Mouse (Mus musculus) v-Abl transformed pro-B cells (cell line): ENCODE data around the gene Arhgap23.

ENCODE experiments used
- in situ Hi-C, 2 experiments: fragments of 400-800 bp; cut with MboI; formaldehyde crosslinking; loops; one replicate each; pipeline ENCODE4 v1.15.1; 2025; ENCODE audit not compliant: unreplicated experiment in 2 of 2

Arhgap23 gene

DNA sequence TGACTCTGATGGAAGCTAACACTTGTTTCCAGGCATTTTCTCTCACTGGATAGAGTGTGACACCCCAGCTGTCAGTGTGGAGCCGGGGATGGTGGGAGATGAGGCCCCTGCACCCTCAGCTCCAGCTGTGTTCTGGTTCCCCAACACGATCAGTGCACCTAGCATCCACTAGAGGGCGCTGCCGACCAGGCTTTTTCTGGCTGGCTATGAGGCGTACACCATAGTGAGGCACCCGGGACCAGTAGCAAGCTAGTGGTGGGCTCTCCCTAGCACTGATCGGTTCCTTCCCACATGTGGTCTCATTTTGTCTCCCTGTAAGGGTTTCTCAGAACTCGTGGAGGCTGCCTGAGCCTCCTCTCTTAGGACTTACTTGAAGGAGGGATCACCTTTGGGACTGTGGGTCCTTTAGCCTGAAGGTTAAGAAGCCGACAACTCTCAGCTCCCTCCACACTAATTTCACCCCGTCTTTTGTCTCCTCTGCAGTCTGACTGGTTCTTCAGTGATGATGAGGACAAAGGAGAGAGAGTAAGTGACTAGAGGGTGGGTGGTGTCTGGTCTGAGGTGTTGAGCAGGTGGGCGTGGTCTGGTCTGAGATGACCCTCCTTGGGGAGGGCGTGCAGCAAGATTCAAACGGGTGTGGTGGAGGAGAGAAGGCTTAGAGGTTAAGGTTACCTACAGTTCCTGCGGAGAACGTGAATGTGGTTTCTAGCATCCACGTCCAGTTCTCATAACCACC is 74.4 kb downstream of the Arhgap23 start:
- in situ Hi-C loops = loop anchor here (5.0 kb wide), 3 partner anchors 68 to 208 kb away; partner anchors contain the start of gene Srcin1 (in 1 of the 2)

DNA sequence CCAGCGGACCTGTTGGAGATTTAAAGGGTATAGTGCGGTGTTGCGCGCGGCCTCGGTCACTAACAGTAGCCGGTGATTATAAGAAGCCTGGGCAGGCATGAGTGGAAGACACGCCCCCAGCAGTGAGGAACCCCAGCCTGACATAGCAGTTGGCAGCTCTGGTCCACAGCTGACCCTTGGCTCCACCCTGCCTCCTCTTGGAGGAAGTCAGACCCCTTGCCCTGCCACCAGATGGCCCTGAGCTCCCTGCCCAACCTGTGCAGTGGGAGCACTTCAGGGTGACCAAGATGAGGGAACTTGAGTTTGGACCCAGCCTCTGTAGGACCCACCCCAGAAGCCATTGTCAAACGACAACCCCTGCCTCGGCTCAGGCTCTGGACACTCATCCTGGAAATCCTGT is 76.3 kb downstream of the Arhgap23 start:
- in situ Hi-C loops = no loop called here

DNA sequence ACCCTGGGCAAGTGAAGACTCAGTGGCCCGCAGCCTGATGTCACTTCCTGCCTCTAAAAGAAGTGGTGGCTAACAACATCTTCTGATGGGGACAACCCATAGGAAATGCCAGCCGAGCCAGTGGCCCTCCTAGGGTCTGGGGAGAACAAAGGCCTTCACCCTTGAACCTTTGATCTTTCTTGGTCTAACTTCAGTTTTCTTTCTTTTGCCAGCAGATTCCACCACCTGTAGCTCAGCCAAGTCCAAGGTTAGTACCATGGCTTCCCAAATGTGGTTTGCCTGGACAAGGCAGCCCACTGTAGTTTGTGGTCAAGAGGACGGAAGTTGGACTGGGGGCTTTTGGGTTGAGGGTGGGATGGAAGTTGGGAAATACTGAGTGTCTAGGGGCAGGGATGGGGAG is 77.5 kb downstream of the Arhgap23 start:
- in situ Hi-C loops = no loop called here

DNA sequence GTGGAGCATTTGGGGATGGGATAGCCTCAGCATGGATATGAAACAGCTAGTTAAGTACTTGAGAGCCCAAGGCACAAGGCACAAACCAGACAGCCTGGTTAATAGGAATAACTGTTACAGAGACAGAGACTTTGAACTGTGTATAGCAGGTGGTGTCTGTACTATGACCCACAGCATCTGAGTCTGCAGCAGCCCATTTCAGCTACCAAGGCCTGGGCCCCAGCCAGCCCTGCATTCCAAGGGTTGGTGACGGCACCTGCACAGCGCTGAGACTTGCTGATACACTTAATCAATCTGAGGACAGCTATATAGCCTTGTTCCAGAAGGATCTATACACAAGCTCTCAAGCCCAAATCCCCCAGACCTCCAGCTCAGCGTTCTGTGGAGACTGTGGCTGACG is 82.2 kb downstream of the Arhgap23 start:
- in situ Hi-C loops = no loop called here

DNA sequence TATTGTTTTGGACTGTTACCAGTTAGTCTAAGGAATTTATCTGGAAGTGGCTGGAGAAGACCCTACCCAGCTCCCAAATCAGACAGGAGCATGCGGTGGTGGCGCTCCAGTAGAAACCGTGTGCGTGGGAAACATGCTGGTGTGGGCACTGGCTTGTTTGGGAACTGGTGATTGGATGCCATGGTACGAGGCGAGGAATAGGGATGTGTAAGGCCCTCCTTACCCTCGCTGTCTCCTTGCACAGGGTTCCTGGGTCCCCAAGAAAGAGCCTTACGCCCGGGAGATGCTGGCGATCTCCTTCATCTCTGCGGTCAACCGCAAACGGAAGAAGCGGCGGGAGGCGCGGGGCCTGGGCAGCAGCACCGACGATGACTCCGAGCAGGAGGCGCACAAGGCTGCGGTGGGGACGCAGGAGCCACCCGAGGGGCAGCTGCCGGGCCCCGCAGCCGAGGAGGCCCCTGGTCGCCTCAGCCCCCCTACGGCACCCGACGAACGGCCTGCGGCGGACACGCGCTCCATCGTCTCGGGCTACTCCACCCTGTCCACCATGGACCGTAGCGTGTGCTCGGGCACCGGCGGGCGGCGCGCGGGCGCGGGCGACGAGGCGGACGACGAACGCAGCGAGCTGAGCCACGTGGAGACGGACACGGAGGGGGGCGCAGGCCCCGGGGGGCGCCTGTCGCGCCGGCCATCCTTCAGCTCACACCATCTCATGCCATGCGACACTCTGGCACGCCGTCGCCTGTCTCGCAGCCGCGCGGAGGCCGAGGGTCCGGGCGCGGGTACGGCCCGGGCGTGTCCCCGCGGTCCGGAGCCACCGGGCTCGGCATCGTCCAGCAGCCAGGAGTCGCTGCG is 84.8 kb downstream of the Arhgap23 start, which contains the start of gene 4933428G20Rik:
Gene 4933428G20Rik (minus strand): TSS at position 476 of the 855 bp plus-strand sequence.
- in situ Hi-C loops = loop anchor here in 1 of 2 experiments (25.0 kb wide), 1 partner anchor 812 kb away; no protein-coding TSS in a partner anchor

DNA sequence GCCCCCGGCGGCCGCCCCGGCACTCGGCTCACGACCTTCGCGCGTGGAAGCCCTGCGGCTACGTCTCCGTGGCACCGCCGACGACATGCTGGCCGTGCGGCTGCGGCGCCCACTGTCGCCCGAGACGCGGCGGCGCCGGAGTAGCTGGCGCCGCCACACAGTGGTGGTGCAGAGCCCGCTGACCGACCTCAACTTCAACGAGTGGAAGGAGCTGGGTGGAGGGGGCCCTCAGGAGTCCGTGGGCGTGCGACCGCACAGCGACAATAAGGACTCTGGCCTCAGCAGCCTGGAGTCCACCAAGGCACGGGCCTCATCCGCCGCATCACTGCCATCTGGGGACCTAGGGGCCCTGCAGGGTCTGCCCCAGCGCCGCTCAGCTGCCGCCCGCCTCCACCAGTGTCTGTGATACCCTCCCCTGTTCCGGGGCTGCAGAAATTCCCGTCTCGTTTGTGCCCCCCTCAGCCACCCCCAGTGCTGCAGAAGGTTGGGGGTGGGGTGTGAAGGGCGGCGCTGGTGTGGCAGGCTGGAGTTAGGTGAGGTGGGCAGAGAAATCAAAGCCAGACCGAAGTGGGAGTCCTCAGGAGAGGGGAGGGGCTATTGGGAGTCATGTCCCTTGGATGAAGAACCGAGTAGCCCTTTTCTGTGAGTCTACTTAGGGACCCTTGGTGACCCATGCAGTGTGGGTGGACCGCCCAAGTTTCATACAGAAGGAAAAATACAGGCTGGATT is 85.6 kb downstream of the Arhgap23 start:
- in situ Hi-C loops = loop anchor here in 1 of 2 experiments (25.0 kb wide), 1 partner anchor 811 kb away; no protein-coding TSS in a partner anchor

DNA sequence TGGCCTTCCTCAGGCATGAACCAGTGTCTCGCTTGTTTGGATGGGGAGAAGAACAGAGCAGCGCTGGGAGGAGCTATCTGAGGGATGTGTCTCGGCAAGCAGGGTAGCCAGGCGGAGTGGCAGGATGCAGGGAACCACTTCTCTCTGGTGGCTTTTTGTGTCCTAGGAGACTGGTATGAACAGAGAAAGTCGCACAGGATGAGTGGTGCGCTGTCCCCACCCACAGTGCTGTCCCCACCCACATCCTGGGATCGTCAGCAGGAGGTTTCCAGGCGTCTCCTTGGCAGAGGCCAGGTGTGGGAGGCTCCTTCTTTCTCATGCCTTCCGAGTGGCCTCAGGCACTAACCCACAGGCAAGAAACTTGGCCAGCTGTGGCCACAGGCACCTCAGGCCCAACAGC is 87.0 kb downstream of the Arhgap23 start:
- in situ Hi-C loops = loop anchor here in 1 of 2 experiments (25.0 kb wide), 1 partner anchor 810 kb away; no protein-coding TSS in a partner anchor

DNA sequence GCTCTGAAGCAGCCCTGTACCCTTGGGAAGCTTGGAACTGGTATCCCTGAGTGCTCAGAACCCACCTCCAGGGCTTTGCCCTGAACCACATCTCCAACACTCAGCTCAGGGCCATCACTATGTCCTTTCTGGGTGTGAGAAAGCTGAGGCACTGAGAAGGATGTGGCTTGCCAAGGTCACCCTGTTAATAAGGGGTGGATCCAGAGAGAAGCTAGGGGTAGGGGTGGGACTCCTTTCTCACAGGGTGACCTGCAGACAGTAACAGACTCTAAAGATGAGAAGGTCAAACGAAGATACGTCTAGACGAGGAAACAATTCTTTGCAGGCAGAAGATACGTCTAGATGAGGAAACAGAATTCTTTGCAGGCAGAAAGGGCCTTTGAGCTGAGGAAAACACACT is 87.5 kb downstream of the Arhgap23 start:
- in situ Hi-C loops = loop anchor here in 1 of 2 experiments (25.0 kb wide), 1 partner anchor 809 kb away; no protein-coding TSS in a partner anchor

DNA sequence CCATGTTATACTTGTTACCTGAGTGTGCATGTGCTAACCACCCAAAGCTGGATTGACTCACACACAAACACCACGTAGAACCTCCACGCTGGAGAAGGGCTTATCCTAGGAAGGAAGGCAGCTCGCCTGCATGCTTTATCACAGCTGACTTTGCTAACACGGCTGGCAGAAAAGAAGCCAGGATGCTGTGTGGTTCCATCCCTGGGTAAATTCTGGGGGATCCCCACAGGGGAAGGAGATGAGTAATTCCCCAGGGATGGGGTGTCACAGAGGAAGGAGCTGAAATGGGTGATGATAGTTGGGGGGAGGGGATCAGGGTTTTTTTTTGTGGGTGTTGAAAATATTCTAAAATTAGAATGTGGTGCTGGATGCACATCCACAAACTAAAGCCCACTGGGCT is 90.5 kb downstream of the Arhgap23 start:
- in situ Hi-C loops = loop anchor here in 1 of 2 experiments (25.0 kb wide), 1 partner anchor 807 kb away; no protein-coding TSS in a partner anchor

DNA sequence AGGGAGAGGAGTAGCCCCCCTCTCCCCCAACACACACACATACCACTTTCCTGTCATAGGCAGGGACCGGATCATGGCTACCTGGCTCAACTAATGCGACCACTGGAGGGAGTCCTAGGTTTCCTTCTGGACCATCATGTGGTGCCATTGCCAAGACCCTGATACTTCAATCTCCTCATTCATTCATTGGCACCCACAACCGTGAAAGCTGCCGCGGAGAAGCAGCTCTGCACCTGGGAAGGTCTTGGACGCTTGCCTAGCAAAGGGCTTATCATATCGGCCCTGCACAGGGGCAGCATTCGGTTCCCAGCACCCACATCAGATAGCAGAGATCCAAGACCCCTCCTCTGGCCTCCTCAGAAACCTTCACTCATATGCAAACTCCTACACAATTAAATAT is 91.0 kb downstream of the Arhgap23 start:
- in situ Hi-C loops = loop anchor here in 1 of 2 experiments (25.0 kb wide), 1 partner anchor 806 kb away; no protein-coding TSS in a partner anchor

DNA sequence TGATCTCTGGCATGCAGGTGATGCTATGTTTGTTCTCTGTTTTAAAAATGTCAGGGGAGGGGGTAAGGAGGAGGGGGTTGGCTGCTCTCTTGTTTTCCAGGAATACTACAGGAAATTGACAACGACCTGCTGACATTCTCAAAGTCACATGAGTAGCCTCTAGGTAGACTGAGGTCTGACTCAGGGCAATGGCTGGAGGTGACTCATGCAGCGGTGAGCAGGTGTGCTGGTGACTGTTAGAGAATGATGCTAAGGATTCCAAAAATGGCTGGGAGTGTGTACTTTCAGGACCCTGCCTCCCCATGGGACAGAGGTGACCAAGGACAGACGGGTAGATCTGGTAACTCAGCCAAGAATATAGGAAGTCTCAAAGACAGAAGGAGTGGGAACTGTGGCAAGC is 92.9 kb downstream of the Arhgap23 start:
- in situ Hi-C loops = loop anchor here in 1 of 2 experiments (25.0 kb wide), 1 partner anchor 804 kb away; no protein-coding TSS in a partner anchor

DNA sequence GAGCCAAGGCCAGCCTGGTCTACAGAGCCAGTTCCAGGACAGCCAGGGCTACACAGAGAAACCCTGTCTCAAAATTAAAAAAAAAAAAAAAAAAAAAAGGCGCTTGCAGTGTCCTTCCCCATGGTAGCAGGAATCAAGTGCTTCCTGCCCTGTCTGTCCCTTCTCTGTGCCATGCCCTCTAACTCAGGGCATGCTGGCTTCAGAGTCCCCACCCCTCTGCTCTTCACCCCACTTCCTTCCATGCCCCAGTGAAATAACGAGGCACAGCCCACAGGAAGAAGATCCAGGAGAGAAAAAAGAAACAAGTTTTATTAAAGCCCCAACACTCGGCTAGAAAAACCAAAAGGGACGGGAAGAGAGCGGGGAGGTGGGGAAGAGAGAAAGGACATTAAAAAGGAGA is 93.7 kb downstream of the Arhgap23 start:
- in situ Hi-C loops = loop anchor here in 1 of 2 experiments (25.0 kb wide), 1 partner anchor 803 kb away; no protein-coding TSS in a partner anchor

DNA sequence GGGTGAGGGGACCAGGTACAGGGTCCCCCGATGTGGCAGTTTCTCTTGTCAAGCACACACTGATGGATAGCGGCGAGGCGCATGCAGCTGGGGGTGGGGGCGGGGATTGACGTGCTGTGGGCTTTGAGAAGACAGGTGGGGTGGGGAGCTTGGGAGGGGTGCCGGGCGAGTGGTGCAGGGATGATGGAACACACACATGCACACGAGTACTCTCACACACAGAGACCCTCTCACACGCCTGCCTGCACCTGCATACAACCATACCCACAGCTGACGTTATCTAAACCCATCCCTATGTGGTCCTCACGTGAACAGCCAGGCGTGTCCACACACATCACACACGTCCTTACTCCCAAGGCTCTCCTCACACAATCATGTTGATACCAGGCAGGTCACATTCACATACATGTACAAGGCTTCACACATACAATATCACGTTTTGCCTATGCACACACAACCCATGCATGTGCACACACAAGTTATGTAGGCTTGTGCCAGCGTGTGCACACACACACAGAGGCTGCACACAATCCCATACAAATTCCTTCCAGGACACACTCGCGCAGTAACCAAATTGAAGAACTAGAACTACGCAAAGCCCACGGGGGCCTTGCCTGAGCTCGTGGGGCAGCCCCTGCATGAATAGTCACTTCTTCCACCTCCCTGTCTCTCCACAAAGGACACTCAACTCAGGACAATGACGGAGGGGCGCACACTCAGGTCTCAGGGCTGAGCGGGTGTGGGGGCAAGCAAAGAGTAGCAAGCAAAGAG is 94.6 kb downstream of the Arhgap23 start:
- in situ Hi-C loops = loop anchor here in 1 of 2 experiments (25.0 kb wide), 1 partner anchor 802 kb away; no protein-coding TSS in a partner anchor

DNA sequence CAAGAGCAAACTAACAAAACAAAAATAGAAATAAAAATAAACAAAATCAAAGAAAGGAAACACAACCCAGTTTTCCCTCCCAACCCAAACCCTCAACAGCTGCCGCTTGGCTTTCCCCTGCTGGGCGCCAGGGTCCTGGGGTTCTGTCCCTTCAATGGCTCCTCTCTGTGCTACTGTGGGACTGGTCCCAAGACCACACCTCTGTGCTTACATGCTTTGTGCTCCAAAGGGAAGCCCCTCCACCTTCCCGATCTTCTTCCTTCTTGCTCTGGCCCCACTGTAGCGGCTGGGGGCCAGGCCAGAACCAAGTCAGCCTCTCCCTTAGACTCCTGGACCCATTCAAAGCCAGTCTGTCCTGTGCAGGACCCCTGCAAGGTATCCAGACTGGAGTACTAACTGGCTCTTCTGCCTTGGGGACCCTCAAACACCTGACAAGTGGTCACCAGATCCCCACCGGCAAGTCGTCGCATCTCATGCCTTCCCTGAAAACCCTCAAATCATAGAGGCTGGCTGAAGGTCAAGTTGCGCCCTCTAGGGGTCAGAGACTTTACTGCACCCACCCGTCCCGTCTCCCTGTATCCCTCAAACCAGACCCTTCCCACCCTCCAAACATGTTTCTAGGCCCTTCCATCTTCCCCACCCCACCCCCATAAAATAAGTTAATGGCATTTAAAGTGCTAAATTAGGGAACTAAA is 95.8 kb downstream of the Arhgap23 start:
- in situ Hi-C loops = loop anchor here in 1 of 2 experiments (25.0 kb wide), 1 partner anchor 801 kb away; no protein-coding TSS in a partner anchor

DNA sequence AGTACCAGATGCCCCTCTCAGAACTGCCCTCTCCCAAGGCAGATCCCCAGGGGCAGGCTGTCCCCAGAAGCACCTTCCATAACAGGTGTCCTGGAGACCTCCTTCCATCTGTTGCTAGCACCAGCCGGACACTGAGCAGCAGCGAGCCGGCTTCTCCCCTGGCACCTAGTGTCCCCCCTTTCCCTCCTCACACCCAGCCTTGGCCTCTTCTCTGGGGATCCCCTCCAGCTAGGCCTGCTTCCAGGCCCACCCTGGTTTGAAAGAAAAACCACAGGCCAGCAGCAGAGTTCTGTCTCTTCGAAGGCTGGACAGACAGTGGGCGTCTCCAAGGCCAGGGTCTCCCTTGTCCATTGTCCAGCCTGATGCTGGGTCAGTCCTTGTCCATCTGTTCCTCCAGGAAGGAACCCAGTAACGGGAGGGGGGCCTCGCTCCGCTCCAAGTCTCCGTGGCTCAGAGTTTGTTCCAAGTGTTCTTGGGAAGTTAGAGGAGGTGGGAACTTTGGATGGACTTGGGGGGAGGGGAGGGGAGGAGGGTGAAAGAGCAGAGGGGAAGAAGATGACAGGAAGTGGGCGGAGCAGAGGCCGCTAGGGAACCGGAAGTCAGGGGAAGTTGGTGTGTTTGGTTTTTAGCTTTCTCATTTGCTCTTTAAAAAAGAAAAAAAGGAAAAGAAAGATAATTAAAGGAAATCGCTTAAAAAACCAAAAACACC is 96.5 kb downstream of the Arhgap23 start:
- in situ Hi-C loops = loop anchor here in 1 of 2 experiments (25.0 kb wide), 1 partner anchor 800 kb away; no protein-coding TSS in a partner anchor

DNA sequence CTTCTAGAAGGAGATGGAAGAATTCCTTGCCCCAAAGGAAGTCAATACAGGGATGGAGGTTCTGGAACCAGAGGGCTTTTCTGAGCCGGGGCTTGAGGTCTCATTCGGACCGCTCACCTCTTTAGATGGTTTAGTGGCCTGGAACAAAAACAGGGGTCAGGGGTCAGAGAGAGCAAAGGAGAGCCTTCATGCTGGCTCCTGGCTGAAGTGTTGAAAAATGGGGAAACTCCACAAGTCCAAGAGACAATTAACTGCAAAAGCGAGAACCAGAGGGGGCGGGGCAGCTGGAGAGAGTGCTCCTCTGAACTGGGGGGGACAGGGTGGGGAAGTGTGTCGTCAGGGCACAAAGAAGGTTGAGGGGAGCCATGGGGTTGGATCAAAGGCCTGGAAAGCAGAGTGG is 97.2 kb downstream of the Arhgap23 start:
- in situ Hi-C loops = loop anchor here in 1 of 2 experiments (25.0 kb wide), 1 partner anchor 800 kb away; no protein-coding TSS in a partner anchor

DNA sequence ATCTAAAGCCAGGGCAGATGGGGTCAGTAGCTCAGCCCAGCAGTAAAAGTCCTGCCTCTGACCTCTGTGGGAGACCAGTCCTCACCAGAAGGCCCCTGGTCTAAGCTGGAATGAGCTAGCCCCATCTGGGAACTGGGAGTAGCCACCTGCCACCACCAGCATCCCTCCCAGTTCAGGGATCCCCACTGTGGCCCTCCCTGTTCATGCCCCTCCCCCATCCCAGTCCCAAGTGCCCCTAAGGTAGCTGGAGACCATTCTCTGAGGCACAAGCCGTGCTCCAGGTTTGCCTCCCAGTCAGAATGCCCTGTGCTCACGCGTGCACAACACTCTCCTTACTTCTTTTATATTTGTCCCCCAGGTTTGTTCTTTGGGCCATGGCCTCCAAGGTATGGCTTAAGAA is 97.7 kb downstream of the Arhgap23 start:
- in situ Hi-C loops = loop anchor here in 1 of 2 experiments (25.0 kb wide), 1 partner anchor 799 kb away; no protein-coding TSS in a partner anchor

DNA sequence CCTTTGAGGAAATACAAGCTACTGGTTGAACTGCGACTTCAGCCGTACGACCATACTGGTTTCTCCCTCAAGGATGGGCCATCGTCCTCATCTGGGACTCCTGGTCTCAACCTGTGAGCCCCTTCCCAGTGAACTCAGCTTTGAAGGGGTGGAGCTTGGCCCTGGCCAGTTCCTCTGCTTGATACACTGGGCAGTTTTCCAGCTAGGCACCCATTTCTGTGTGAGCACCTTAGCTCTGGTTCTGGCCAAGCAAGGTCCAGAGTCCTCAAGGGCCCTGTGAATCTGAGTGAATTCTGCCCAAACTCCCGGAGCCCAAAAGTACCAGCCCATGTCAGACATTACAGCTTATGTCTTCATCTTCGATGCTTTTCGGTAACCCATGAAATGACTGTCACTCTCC is 105.2 kb downstream of the Arhgap23 start:
- in situ Hi-C loops = loop anchor here in 1 of 2 experiments (25.0 kb wide), 1 partner anchor 792 kb away; no protein-coding TSS in a partner anchor
